Mouse (Mus musculus) olfactory bulb, adult 2 months (tissue): Measurements from ENCODE around the gene Rreb1.

Source experiments
- CTCF ChIP-seq: fragments of 200-500 bp; IDR thresholded peaks from 2 replicates; pipeline ENCODE4 v1.5.1; 2012; ENCODE audit warnings: low read depth, mild to moderate bottlenecking, low read length, moderate library complexity; ENCODE audit not compliant: insufficient read depth
- POLR2A ChIP-seq: fragments of 200-500 bp; IDR thresholded peaks from 2 replicates; pipeline ENCODE4 v1.6.1; 2012; ENCODE audit warnings: mild to moderate bottlenecking, low read depth, low read length, moderate library complexity; ENCODE audit not compliant: insufficient read depth

- TF ChIP-seq CTCF (no peak), POLR2A (no peak)
These were observed 140.4 kb downstream of the Rreb1 start for GRCm38 (mm10) chr13:37918336-37919261.
